Mouse (Mus musculus): ENCODE measurements at regions not wholly inside any gene's neighbourhood (a gene's known extent, or its start where the extent isn't known, plus 50 kb on each side); places are given as distances from the start of the nearest gene placed in this dataset.
A peak's percentile ranks its signal among the peaks of the same experiment; 100 is the strongest.

DNA sequence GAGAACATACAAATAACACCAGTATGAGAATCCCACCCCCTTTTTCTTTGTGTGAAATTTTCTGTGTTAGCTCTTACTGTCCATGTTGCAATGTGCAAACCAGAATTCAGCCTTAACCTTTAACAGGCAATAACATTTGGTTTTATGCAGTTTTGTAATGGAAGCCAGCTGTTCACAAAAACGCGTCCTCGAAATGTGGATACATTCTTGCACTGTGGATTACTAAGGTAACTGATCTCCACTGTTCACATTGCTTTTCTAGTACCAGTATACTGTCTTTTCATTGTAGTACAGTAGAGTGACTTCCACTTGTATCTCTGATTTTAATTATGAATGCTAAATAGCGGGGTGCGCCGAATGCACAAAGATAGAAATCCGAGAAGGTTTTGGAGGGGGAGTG, 374.8 kb downstream of the Sfmbt2 start:
- H3K9ac ChIP-seq (replicated peaks), result no peak overlapping the region
- WGBS, result 84% methylated on average over 7 of the region's 7 CpGs
- no peak overlapping the region for H3K4me2 ChIP-seq
- no peaks in the 10 kb centered on the region for H3K36me3 ChIP-seq
- H3K9me3 ChIP-seq (replicated peaks), result no peaks in the 10 kb centered on the region
- peaks cover 13% of the 10 kb centered on the region; the same call in 1 of the 2 replicates for H3K27me3 ChIP-seq (replicated peaks)
- no peak overlapping the region for H3K4me3 ChIP-seq (replicated peaks)
- no peak for ATAC-seq (ENCODE audit: low FRiP score)
- H3K27ac ChIP-seq (replicated peaks), result no peak overlapping the region
- H3K4me1 ChIP-seq, result no peaks in the 10 kb centered on the region

DNA sequence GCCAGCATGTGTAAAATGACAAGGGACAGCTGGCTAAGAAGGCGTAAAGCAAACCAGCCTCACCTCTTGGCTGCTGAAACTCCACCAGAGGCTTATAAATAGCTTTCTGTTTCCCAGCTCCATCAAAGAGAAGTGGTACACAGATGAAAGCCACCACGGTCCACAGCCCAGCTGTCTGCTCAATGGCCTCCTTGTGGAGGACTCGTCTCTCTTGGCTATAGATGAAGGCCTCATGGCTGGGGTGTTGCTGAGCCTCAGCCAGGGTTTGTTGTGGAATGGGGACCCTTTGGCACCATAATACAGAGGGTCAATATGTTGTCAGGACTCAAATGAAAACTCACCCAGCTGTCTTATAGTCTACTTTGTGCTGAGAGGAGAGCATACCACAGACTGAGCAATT, 385.1 kb downstream of the Sfmbt2 start:
- 67% methylated on average over 3 of the region's 3 CpGs for WGBS
- 0 out of 2 replicates have a peak, but pooled peaks have one; percentile 45 for ATAC-seq (ENCODE audit: low FRiP score)
- Histone ChIP-seq H3K4me2 (no peak overlapping the region), H3K4me3 (replicated peaks) (no peak overlapping the region), H3K9ac (replicated peaks) (no peak overlapping the region), H3K4me1 (peaks cover 7% of the 10 kb centered on the region), H3K27me3 (replicated peaks) (0 out of 2 replicates have a peak, but pooled peaks cover 7% of the 10 kb centered on the region), H3K9me3 (replicated peaks) (no peaks in the 10 kb centered on the region), H3K36me3 (no peaks in the 10 kb centered on the region), H3K27ac (replicated peaks) (no peak overlapping the region)

DNA sequence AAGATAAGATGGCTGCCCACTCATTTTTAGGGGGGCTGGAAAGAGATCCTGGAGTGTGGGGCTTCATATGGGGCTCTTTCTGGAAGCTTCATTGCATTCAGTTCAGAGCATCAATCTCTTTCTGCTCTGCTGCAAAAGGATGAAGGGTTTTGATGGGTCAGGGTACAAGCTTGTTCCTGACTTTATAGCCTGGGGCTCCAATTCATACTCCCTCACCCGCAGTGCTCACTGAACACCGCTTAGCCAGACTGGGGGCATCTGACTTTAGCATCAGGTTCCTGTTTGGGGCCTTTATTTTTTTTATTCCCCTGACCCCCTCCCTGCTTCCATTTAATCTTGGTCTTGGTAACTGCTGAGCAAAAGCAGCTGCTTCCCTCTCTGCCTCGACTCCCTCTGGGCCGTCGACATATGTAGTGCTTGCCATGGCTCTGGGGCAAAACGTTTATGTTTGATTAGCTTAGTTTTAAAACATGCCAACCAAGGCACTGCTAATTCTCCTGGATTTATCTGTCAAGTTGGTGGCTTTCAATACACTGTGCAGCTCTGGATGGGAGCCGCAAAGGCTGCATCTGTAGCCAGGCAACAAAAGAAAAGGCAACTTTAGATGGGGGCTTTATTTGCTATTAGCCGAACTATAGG, 387.0 kb downstream of the Sfmbt2 start:
- H3K27ac ChIP-seq (replicated peaks), result no peak overlapping the region
- peak; percentile 65 for ATAC-seq (ENCODE audit: low FRiP score)
- WGBS, result 25% methylated on average over 8 of the region's 8 CpGs
- H3K36me3 ChIP-seq, result no peaks in the 10 kb centered on the region
- H3K9ac ChIP-seq (replicated peaks), result no peak overlapping the region
- no peak overlapping the region for H3K4me3 ChIP-seq (replicated peaks)
- no peaks in the 10 kb centered on the region for H3K9me3 ChIP-seq (replicated peaks)
- 0 out of 2 replicates have a peak, but pooled peaks cover 7% of the 10 kb centered on the region for H3K27me3 ChIP-seq (replicated peaks)
- peaks cover 7% of the 10 kb centered on the region for H3K4me1 ChIP-seq
- no peak overlapping the region for H3K4me2 ChIP-seq

DNA sequence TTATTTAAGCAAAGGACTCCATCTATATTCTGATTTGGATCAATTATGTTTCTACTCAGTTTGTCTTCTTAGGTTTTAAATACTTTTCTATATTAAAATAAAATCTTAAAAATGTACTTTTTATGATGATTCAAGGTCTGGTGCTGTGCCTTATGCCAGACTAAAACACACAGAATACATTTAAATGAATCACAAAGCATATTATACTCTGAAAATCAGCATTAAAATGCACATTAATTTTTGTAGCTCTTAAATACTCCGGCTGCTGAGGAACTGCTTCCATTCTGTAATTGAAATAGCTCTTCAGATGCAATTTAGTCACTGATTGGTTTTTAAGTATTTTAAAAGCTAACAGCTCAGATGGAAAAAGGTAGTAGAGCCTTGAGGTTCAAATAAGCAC, 387.6 kb downstream of the Sfmbt2 start:
- Histone ChIP-seq H3K9ac (replicated peaks) (no peak overlapping the region), H3K27me3 (replicated peaks) (0 out of 2 replicates have a peak, but pooled peaks cover 7% of the 10 kb centered on the region), H3K4me3 (replicated peaks) (no peak overlapping the region), H3K4me2 (no peak overlapping the region), H3K36me3 (no peaks in the 10 kb centered on the region), H3K4me1 (peaks cover 7% of the 10 kb centered on the region), H3K9me3 (replicated peaks) (no peaks in the 10 kb centered on the region), H3K27ac (replicated peaks) (no peak overlapping the region)
- WGBS, result 43% methylated on average over 1 of the region's 1 CpGs
- no peak for ATAC-seq (ENCODE audit: low FRiP score)

DNA sequence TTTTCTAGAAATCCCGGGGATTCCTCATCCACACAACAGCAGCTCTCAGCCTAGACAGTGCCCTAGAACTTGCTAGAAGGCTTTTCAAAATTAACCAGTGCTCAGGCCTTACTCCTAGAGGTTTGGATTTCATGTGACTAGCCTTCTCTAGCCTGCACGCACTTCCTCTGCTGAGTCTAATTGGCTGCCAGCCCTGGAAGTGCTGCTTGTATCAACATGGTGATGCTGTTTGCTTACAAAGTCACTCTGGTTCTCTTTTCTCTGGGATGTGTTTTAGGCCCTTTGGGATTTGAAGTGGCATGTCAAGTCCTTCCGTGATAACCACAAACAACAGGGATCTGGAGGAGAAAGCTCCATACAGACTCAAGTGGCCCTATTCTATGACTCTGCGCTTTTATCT, 391.9 kb downstream of the Sfmbt2 start:
- Histone ChIP-seq H3K4me1 (peaks cover 4% of the 10 kb centered on the region), H3K9me3 (replicated peaks) (no peaks in the 10 kb centered on the region), H3K27me3 (replicated peaks) (0 out of 2 replicates have a peak, but pooled peaks cover 7% of the 10 kb centered on the region), H3K4me2 (no peak overlapping the region), H3K9ac (replicated peaks) (no peak overlapping the region), H3K36me3 (no peaks in the 10 kb centered on the region), H3K27ac (replicated peaks) (no peak overlapping the region), H3K4me3 (replicated peaks) (no peak overlapping the region)
- no peak for ATAC-seq (ENCODE audit: low FRiP score)
- 87% methylated on average over 4 of the region's 4 CpGs for WGBS

DNA sequence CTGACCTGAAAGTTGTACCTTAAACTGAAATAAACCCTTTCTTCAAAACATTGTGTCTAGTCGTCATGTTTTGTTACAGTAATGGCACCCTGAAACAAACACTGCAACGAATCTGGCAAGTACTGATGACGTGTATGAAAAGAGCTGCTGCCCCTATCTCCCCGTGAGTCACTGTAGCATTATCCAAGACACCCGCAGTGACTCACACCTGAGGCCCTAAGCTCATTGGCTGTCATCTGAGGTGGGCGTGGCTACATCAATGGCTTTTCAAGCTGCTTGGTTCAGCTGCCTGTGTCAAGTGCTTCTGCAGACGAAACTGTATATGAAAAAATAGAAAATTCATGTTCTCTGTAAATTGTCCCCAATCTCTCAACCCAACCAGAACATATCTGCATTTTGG, 388.8 kb upstream of the Prkcq start:
- Histone ChIP-seq H3K4me3 (replicated peaks) (no peak overlapping the region), H3K4me1 (peaks cover 16% of the 10 kb centered on the region), H3K27me3 (replicated peaks) (no peaks in the 10 kb centered on the region), H3K9ac (replicated peaks) (no peak overlapping the region), H3K9me3 (replicated peaks) (no peaks in the 10 kb centered on the region), H3K4me2 (no peak overlapping the region), H3K36me3 (no peaks in the 10 kb centered on the region), H3K27ac (replicated peaks) (no peak overlapping the region)
- 61% methylated on average over 7 of the region's 7 CpGs for WGBS
- no peak; the same call in 1 of the 2 replicates for ATAC-seq (ENCODE audit: low FRiP score)

DNA sequence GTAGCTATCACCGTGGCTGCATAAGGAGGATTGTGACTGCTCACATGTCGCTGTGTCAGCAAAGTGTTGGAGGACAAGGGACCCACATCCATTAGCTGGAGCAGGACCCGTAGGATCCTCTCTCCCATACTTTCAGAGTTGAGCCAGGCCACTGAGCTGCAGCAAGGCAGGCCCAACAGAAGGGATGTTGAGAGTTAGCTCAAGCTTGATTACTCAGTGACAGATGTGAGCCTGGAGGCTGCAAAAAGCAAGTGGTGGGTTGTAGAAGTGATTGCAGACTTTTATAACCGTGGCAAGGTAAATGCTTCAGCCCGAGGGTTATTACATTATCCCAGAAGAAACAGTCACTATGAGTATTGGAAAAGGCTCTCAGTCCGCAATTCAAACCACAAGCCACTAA, 388.3 kb upstream of the Prkcq start:
- 0 out of 2 replicates have a peak, but pooled peaks have one; percentile 31 for ATAC-seq (ENCODE audit: low FRiP score)
- Histone ChIP-seq H3K9ac (replicated peaks) (no peak overlapping the region), H3K27me3 (replicated peaks) (no peaks in the 10 kb centered on the region), H3K4me2 (no peak overlapping the region), H3K9me3 (replicated peaks) (no peaks in the 10 kb centered on the region), H3K36me3 (no peaks in the 10 kb centered on the region), H3K27ac (replicated peaks) (no peak overlapping the region), H3K4me1 (peaks cover 19% of the 10 kb centered on the region), H3K4me3 (replicated peaks) (no peak overlapping the region)
- 41% methylated on average over 6 of the region's 6 CpGs for WGBS

DNA sequence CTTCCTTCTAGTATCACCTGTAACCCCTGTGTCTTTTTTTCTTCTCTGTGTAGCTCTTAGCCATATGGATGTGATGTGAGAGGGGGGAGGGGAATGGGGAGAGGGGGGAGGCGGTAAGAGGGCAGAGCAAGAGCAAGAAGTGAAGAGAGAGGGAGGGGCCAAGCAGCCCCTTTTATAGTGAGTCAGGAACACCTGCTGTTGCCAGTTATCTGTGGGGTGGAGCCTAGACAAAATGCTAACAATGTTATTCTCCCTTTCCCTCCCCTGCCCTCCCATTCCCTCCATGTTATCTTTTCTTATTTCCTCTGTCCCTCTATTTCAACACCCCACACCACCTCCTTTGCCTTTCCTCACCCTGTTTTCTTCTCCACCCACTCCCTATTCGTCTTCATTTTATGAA, 387.6 kb upstream of the Prkcq start:
- Histone ChIP-seq H3K4me2 (no peak overlapping the region), H3K9me3 (replicated peaks) (no peaks in the 10 kb centered on the region), H3K9ac (replicated peaks) (no peak overlapping the region), H3K36me3 (no peaks in the 10 kb centered on the region), H3K27me3 (replicated peaks) (no peaks in the 10 kb centered on the region), H3K27ac (replicated peaks) (no peak overlapping the region), H3K4me3 (replicated peaks) (no peak overlapping the region), H3K4me1 (peaks cover 19% of the 10 kb centered on the region)
- 19% methylated on average over 2 of the region's 2 CpGs for WGBS
- no peak for ATAC-seq (ENCODE audit: low FRiP score)

DNA sequence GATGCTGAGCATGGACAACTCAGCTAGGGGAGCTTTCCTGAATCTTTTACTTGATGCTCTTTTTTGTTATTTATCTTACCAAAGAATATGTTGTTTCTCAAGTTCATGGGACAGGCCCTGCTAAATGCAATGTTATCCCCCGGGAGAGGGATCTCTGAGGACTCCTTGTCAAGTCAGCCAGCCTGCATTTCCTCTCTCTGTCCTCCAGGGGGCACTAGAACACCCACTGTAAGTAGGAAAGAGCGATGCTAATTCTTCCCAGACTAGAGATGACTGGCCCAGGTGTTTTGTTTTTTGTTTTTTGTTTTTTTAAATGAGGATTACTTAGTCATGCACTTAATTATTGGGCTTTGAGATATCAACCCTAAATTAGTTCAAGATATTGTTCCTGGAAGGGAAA, 386.8 kb upstream of the Prkcq start:
- H3K36me3 ChIP-seq, result no peaks in the 10 kb centered on the region
- WGBS, result 18% methylated on average over 2 of the region's 2 CpGs
- no peak overlapping the region for H3K4me2 ChIP-seq
- no peak for ATAC-seq (ENCODE audit: low FRiP score)
- no peaks in the 10 kb centered on the region for H3K9me3 ChIP-seq (replicated peaks)
- no peak overlapping the region for H3K9ac ChIP-seq (replicated peaks)
- no peak overlapping the region for H3K4me3 ChIP-seq (replicated peaks)
- H3K4me1 ChIP-seq, result peaks cover 19% of the 10 kb centered on the region
- no peak overlapping the region for H3K27ac ChIP-seq (replicated peaks)
- H3K27me3 ChIP-seq (replicated peaks), result no peaks in the 10 kb centered on the region

DNA sequence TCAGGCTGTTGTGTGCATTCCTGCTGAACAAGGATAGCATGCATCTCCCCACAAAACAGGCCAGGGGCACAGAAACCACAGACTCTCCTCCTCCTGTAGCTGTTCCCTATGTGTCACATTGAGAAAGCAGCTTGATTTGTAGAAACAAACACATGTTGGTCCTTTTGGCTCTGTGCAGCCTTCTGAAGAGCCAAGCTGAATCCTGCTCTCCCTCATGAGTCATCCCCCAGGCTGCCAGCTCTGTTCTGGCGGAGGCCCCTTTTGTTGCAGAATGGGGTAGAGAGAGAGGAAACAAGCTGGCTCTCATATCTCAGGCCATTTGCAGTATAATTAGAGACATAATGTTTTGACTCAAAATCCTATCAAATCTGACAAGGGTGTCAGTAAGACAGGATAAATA, 383.4 kb upstream of the Prkcq start:
- 12% methylated on average over 1 of the region's 1 CpGs for WGBS
- H3K4me2 ChIP-seq, result no peak overlapping the region
- H3K9ac ChIP-seq (replicated peaks), result no peak overlapping the region
- no peaks in the 10 kb centered on the region for H3K36me3 ChIP-seq
- peak; percentile 65 for ATAC-seq (ENCODE audit: low FRiP score)
- no peak overlapping the region for H3K4me3 ChIP-seq (replicated peaks)
- 0 out of 2 replicates have a peak overlapping the region, but pooled peaks have one; percentile 9 for H3K27ac ChIP-seq (replicated peaks)
- H3K9me3 ChIP-seq (replicated peaks), result no peaks in the 10 kb centered on the region
- peaks cover 15% of the 10 kb centered on the region for H3K4me1 ChIP-seq
- no peaks in the 10 kb centered on the region for H3K27me3 ChIP-seq (replicated peaks)

DNA sequence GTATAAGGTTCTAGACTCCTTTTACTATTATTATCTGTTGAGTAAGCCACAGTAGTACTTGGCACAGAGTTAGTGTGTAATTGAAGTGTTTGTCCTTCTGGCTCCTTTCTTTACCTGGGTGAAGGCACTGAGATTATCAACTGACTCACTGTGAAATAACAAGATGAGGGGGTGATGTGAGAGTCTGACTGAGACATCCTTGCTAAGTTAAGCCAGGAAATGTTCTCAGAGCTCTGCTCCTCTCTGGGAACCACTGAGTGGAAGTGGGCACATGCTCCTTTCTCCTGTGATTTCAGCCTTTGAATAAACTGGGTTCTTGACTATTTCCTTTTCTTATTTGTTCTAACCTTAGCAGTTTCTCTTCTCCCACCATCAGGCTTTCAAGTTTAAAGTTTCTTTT, 380.7 kb upstream of the Prkcq start:
- Histone ChIP-seq H3K36me3 (no peaks in the 10 kb centered on the region), H3K27me3 (replicated peaks) (no peaks in the 10 kb centered on the region), H3K27ac (replicated peaks) (no peak overlapping the region), H3K4me1 (0 out of 2 replicates have a peak, but pooled peaks cover 3% of the 10 kb centered on the region), H3K4me3 (replicated peaks) (no peak overlapping the region), H3K9me3 (replicated peaks) (no peaks in the 10 kb centered on the region), H3K4me2 (no peak overlapping the region), H3K9ac (replicated peaks) (no peak overlapping the region)
- ATAC-seq (ENCODE audit: low FRiP score), result no peak

DNA sequence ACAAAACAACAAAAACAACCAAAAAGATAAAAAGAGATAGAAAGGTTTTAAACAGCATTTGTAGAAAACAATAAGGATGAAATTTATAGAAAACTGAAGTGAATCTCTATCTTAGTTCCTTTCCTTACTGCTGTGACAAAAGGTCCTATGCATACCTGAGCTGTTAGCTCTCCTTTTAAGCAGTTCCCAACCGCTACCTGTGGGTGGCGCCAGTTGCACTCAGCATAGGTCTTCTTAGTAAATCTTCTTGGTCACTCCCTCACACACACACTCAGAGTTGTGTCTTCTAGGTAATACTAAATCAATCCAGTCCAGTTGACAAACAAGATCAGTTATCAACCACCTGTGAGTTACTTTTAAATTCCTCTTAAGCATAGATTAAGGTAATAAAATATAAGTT, 355.5 kb upstream of the Prkcq start:
- H3K36me3 ChIP-seq, result no peaks in the 10 kb centered on the region
- 45% methylated on average over 2 of the region's 2 CpGs for WGBS
- no peak overlapping the region for H3K4me3 ChIP-seq (replicated peaks)
- no peaks in the 10 kb centered on the region for H3K9me3 ChIP-seq (replicated peaks)
- H3K9ac ChIP-seq (replicated peaks), result no peak overlapping the region
- no peaks in the 10 kb centered on the region for H3K27me3 ChIP-seq (replicated peaks)
- no peak for ATAC-seq (ENCODE audit: low FRiP score)
- H3K4me1 ChIP-seq, result no peaks in the 10 kb centered on the region
- no peak overlapping the region for H3K4me2 ChIP-seq
- no peak overlapping the region for H3K27ac ChIP-seq (replicated peaks)
